In genomic region chr5:57781950-57782349, GRCm38 (mm10) we compare ENCODE assay signal across 12 mouse cellular contexts.
DNase-seq lines count a peak whose midpoint lies in the region; ATAC-seq and TF ChIP-seq lines count a peak whose summit lies in the region.
"Had no signal": no experiment of that assay in that cellular context is flagged by ENCODE, and none has a peak within 500 bp of the region (broad histone marks: within the 10 kb centered on the region; RNA-seq: fewer than 3 reads in every experiment).

No protein-coding gene starts in this region.

- H3K4me2 ChIP-seq in heart, embryonic 11.5 days: no peak overlapping the region
- H3K4me2 ChIP-seq in lung, postnatal 0 days (replicated peaks; ENCODE audit: low read depth, low read length): no peak overlapping the region
- no peak overlapping the region for H3K4me2 ChIP-seq in stomach, embryonic 16.5 days (ENCODE audit: low read depth, low read length)

- 36% methylated on average over 5 of the region's 5 CpGs for WGBS in heart, embryonic 11.5 days (ENCODE audit: insufficient replicate concordance)
- 36% methylated on average over 5 of the region's 5 CpGs for WGBS in lung, postnatal 0 days
- 57% methylated on average over 5 of the region's 5 CpGs for WGBS in stomach, embryonic 16.5 days
- 90% methylated on average over 5 of the region's 5 CpGs for WGBS in hindbrain, embryonic 10.5 days

- H3K9me3 ChIP-seq in heart, embryonic 11.5 days (replicated peaks; ENCODE audit: control insufficient read depth, low read length): no peaks in the 10 kb centered on the region
- H3K9me3 ChIP-seq in lung, postnatal 0 days (ENCODE audit: low read length): no peaks in the 10 kb centered on the region
- H3K9me3 ChIP-seq in stomach, embryonic 16.5 days (replicated peaks; ENCODE audit: control insufficient read depth, low read length): no peaks in the 10 kb centered on the region
- H3K9me3 ChIP-seq in hindbrain, embryonic 10.5 days: no peaks in the 10 kb centered on the region
- H3K9me3 ChIP-seq: forebrain, embryonic 10.5 days had no signal

- intact Hi-C loops in heart, postnatal 14 days (cut with DNase I): no loop called here

- ATAC-seq in heart, embryonic 11.5 days (replicated peaks; ENCODE audit: insufficient number of reproducible peaks, low FRiP score, low TSS enrichment): peak; percentile 92
- ATAC-seq in lung, postnatal 0 days: peak; percentile 58
- peak; percentile 53; the same call in 1 of the 2 replicates for ATAC-seq in stomach, embryonic 16.5 days (ENCODE audit: insufficient read depth, low FRiP score)
- ATAC-seq: hindbrain, postnatal 0 days had no signal

- TF ChIP-seq CTCF in lung, postnatal 0 days (IDR thresholded peaks at IDR 0.05): no peak

- H3K27me3 ChIP-seq in heart, embryonic 11.5 days (ENCODE audit: control insufficient read depth, insufficient read depth, low read length): no peaks in the 10 kb centered on the region
- H3K27me3 ChIP-seq in lung, postnatal 0 days (replicated peaks; ENCODE audit: insufficient read depth, low read length): no peaks in the 10 kb centered on the region
- H3K27me3 ChIP-seq in stomach, embryonic 16.5 days (ENCODE audit: control insufficient read depth, insufficient read depth, low read length): no peaks in the 10 kb centered on the region
- H3K27me3 ChIP-seq in hindbrain, embryonic 10.5 days (ENCODE audit: insufficient read depth, poor library complexity, severe bottlenecking): no peaks in the 10 kb centered on the region

- H3K36me3 ChIP-seq in heart, embryonic 11.5 days (ENCODE audit: control insufficient read depth, insufficient read depth, low read length): no peaks in the 10 kb centered on the region
- no peaks in the 10 kb centered on the region for H3K36me3 ChIP-seq in lung, postnatal 0 days (ENCODE audit: insufficient read depth, low read length)
- no peaks in the 10 kb centered on the region for H3K36me3 ChIP-seq in stomach, embryonic 16.5 days (ENCODE audit: control insufficient read depth, insufficient read depth, low read length)
- H3K36me3 ChIP-seq in hindbrain, embryonic 10.5 days: no peaks in the 10 kb centered on the region
- H3K36me3 ChIP-seq: forebrain, embryonic 10.5 days had no signal

- no peak overlapping the region for H3K4me3 ChIP-seq in heart, embryonic 11.5 days (ENCODE audit: low read depth, low read length)
- no peak overlapping the region for H3K4me3 ChIP-seq in lung, postnatal 0 days (ENCODE audit: low read depth, low read length)
- H3K4me3 ChIP-seq in stomach, embryonic 16.5 days (replicated peaks; ENCODE audit: low read length): no peak overlapping the region
- no peak overlapping the region for H3K4me3 ChIP-seq in hindbrain, embryonic 10.5 days
- H3K4me3 ChIP-seq: forebrain, embryonic 10.5 days had no signal

- H3K4me1 ChIP-seq in heart, embryonic 11.5 days (ENCODE audit: control insufficient read depth, insufficient read depth, low read length): peaks cover 11% of the 10 kb centered on the region
- H3K4me1 ChIP-seq in lung, postnatal 0 days (ENCODE audit: insufficient read depth, low read depth, low read length): no peaks in the 10 kb centered on the region
- H3K4me1 ChIP-seq in stomach, embryonic 16.5 days (ENCODE audit: control insufficient read depth, insufficient read depth, low read length): no peaks in the 10 kb centered on the region
- no peaks in the 10 kb centered on the region for H3K4me1 ChIP-seq in hindbrain, embryonic 10.5 days (replicated peaks)
- H3K4me1 ChIP-seq: forebrain, embryonic 10.5 days had no signal

- TF ChIP-seq EP300 in lung, postnatal 0 days (IDR thresholded peaks at IDR 0.05): 0 out of 2 replicates have a peak, but pooled peaks have one; percentile 12

- no peak overlapping the region for H3K9ac ChIP-seq in heart, embryonic 11.5 days (ENCODE audit: low read depth, low read length)
- no peak overlapping the region for H3K9ac ChIP-seq in lung, postnatal 0 days (replicated peaks; ENCODE audit: low read depth)
- no peak overlapping the region for H3K9ac ChIP-seq in stomach, embryonic 16.5 days (ENCODE audit: low read length)

- no peak for DNase-seq in heart, postnatal 14 days
- peak; percentile 16 for DNase-seq in lung, postnatal 0 days (ENCODE audit: low spot score)
- DNase-seq in lung, adult 18-20 months: no peak
- DNase-seq in liver: peak; percentile 78
- DNase-seq in cerebellum, adult 11 months: no peak
- DNase-seq in hindbrain, embryonic 10.5 days (ENCODE audit: low spot score): no peak
- DNase-seq: kidney, postnatal 4 days; midbrain, embryonic 14.5 days had no signal

- peak overlapping the region; percentile 46 for H3K27ac ChIP-seq in heart, embryonic 11.5 days (ENCODE audit: low read depth, low read length)
- H3K27ac ChIP-seq in lung, postnatal 0 days (ENCODE audit: low read length): no peak overlapping the region
- no peak overlapping the region for H3K27ac ChIP-seq in stomach, embryonic 16.5 days (ENCODE audit: low read length)
- H3K27ac ChIP-seq in hindbrain, embryonic 10.5 days: no peak overlapping the region
- H3K27ac ChIP-seq: forebrain, embryonic 10.5 days; hindbrain, postnatal 0 days had no signal

Comparison
In these comparisons a context has a peak if more than half of its experiments do, and no peak if none do; other contexts are left out.
1. DNase-seq: peak in lung, postnatal 0 days (single experiment) and liver (single experiment); none in heart, postnatal 14 days (0 of 2), lung, adult 18-20 months (0 of 2), cerebellum, adult 11 months (single experiment) and hindbrain, embryonic 10.5 days (single experiment).
2. Peak in every context shown above with its lines, with median percentiles within 50 percentile points of each other: ATAC-seq.